8 mouse cellular contexts compared by ENCODE assay signal in the genomic region with DNA sequence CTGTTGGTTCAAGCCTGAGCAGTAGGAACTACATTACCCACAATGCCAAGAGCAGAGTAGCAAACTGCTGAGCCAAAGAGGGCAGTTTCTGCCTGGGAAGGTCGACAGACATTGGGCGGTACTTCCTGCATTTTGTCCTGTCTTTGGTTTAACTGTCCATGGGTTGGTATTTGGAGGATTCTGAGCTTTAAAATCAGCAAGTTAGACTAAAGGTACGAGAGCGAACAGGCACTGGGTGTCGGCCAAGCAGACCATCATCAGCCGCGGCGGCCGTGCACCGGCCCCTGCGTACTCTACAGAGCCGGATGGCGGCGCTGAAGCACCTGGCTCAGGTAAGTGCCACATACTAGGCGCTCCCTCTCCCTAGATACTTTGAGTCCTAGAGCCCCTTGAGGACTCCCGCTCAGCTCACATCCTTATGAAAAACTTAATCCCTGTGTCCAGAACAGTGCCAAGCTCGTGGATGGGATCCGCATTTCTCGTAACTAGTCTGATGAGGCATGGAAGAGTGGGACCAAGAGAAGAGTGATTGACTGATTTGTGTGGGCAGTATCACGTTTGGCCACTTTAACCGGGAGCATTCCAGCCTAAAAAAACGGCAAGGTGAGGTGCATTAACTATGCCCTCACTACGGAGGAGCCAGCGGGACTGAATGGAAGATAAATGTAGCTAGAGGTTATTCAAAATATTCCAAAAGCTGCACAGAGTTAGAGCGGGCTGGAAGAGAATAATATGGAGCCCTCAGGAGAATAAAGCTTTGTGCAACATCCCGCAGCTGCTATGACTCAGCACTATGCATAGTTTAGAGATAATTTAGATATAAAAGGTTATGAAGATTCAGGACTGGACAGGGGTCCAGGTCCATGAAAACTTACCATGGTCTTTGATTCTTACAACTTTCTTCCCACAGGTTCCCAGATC. TPM values are rescaled to one million over a fixed set of nuclear protein-coding genes. Genes with fewer than 3 reads are reported as not detected.
DNase-seq lines count a peak whose midpoint lies in the region; ATAC-seq and TF ChIP-seq lines count a peak whose summit lies in the region.

Zfp418 (plus strand) TSS at position 104 of the 921 bp plus-strand sequence.

- H3K4me1 ChIP-seq in hindbrain, embryonic 16.5 days (ENCODE audit: control insufficient read depth, insufficient read depth, low read depth, low read length): peaks cover 4% of the 10 kb centered on the region

- H3K9ac ChIP-seq in hindbrain, embryonic 16.5 days (ENCODE audit: low read depth, low read length): peak within 1 kb of the TSS; percentile 81

- H3K9me3 ChIP-seq in hindbrain, embryonic 16.5 days (ENCODE audit: control insufficient read depth, low read length): no peaks in the 10 kb centered on the region

- H3K27ac ChIP-seq in gastrocnemius, adult 2 months: peak within 1 kb of the TSS; percentile 80
- peak within 1 kb of the TSS; percentile 83 for H3K27ac ChIP-seq in hindbrain, embryonic 16.5 days (ENCODE audit: low read depth, low read length)

- TF ChIP-seq CTCF in gastrocnemius, adult 2 months (IDR thresholded peaks at IDR 0.05): peak; percentile 15; the same call in 1 of the 2 replicates

- intact Hi-C loops in gastrocnemius, adult 2 months (cut with DNase I): loop anchor here (2.0 to 5.0 kb wide), 2 partner anchors 15 to 49 kb away; partner anchors contain the start of gene Zfp954

- under 1% methylated on average over 26 of the region's 26 CpGs for WGBS in hindbrain, embryonic 16.5 days

- DNase-seq in ZHBTc4 (ENCODE audit: low read depth, low spot score): peak; percentile 79
- DNase-seq in cerebellum, postnatal 4 days (ENCODE audit: low spot score in 2 of 2): peak; percentile 29 to 39
- peak; percentile 61 for DNase-seq in gastrocnemius, adult 2 months
- peak; percentile 59 for DNase-seq in left cerebral cortex, adult 11 months (ENCODE audit: low spot score)
- peak; percentile 80 for DNase-seq in lung, postnatal 25 days (ENCODE audit: low spot score)
- DNase-seq in retina, adult 2 months (ENCODE audit: low read depth, low spot score): peak; percentile 64
- peak; percentile 42 for DNase-seq in thymus, postnatal 4 days

- H3K4me3 ChIP-seq in gastrocnemius, adult 2 months: peak within 1 kb of the TSS; percentile 80
- peak within 1 kb of the TSS; percentile 67 for H3K4me3 ChIP-seq in hindbrain, embryonic 16.5 days (ENCODE audit: low read length)

- peak; percentile 99 for ATAC-seq in hindbrain, embryonic 16.5 days

- no peaks in the 10 kb centered on the region for H3K27me3 ChIP-seq in hindbrain, embryonic 16.5 days (replicated peaks; ENCODE audit: control insufficient read depth, insufficient read depth, low read length)

- peak within 1 kb of the TSS; percentile 58 for H3K4me2 ChIP-seq in hindbrain, embryonic 16.5 days (ENCODE audit: low read length)

- peaks cover 7% of the 10 kb centered on the region; the same call in 1 of the 2 replicates for H3K36me3 ChIP-seq in hindbrain, embryonic 16.5 days (ENCODE audit: control insufficient read depth, insufficient read depth, low read length)

RNA-seq across cellular contexts. Expression of gene Zfp418, which starts in this region (rescaled TPM):
- 1 to 10 TPM; 1.6 to 2.8 TPM for total RNA-seq in gastrocnemius, adult 2 months (2021)
- polyA plus RNA-seq in hindbrain, embryonic 16.5 days (2015; fragmentation: Nextera tagmentation; extraction: Ambion mirVana): 2.5 and 3.3 TPM in 2 replicates

Comparison
In these comparisons a context has a peak if more than half of its experiments do, and no peak if none do; other contexts are left out.
1. Peak in every context shown above with its lines: DNase-seq, ATAC-seq, H3K4me3 ChIP-seq and H3K27ac ChIP-seq.